Mouse (Mus musculus): ENCODE data around the gene Usp12. TPM values are rescaled to one million over a fixed set of nuclear protein-coding genes. Genes with fewer than 3 reads are reported as not detected.

Gene Usp12
- polyA plus RNA-seq, 1 experiment, result 26.5 TPM

DNA sequence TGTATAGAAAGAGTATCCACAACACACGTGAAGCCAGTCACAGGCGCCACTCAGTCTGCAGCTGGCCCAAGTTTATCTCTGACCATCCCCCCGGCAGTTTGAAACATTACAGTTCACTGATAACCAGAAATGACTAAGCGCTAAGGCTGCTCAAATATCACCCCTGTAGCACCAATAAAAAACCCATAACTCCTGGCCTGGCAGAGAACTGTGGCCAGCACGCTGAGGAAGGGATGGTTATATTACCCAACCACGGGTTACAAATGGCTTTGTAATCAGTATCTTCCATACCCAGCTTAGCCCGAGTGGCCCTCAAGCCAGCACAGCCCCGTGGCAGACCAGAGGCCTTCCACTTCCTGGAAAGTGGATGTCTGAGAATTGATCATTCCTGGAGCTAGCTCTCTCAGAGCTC, 91.1 kb downstream of the Usp12 start:
- 89% methylated on average over 8 of the region's 8 CpGs for WGBS
- TF ChIP-seq CTCF (IDR thresholded peaks at IDR 0.05; ENCODE audit: borderline replicate concordance, insufficient read depth, low read depth, low read length) (no peak), POLR2A (IDR thresholded peaks at IDR 0.05; ENCODE audit: borderline replicate concordance, insufficient read depth, low read length) (no peak)
- DNase-seq, result no peak

DNA sequence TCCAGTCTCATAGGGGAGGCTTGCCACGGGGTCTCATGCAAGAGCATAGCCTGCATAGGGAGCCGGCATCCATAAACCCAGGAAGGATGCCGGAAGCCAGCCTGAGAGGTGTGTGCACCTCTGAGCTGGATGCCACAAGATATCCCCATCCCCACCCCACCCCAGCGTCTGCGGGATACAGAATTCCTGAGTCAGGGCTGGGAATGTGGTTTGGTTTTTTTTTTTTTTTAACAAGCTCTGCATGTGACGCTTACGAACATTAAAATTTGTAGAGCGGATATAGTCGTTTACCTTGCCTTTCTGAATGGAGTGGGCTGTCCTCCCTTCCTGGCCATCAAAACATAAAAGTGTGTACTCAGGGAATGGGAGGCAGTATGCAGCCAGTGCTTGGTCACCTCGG, 94.7 kb downstream of the Usp12 start:
- 78% methylated on average over 10 of the region's 10 CpGs for WGBS
- H3K4me1 ChIP-seq (ENCODE audit: control insufficient read depth, insufficient read depth, low read length), result no peaks in the 10 kb centered on the region
- TF ChIP-seq CTCF (IDR thresholded peaks at IDR 0.05; ENCODE audit: borderline replicate concordance, insufficient read depth, low read depth, low read length) (no peak), POLR2A (IDR thresholded peaks at IDR 0.05; ENCODE audit: borderline replicate concordance, insufficient read depth, low read length) (no peak)

More for the DNA sequence above, 91.1 kb downstream of the Usp12 start:
- Histone ChIP-seq H3K4me3 (replicated peaks; ENCODE audit: insufficient read depth, low read depth, low read length) (no peak overlapping the region), H3K4me1 (ENCODE audit: control insufficient read depth, insufficient read depth, low read length) (no peaks in the 10 kb centered on the region), H3K27ac (ENCODE audit: insufficient read depth, low read length) (no peak overlapping the region), H3K27me3 (ENCODE audit: control insufficient read depth, insufficient read depth, low read length) (no peaks in the 10 kb centered on the region)

GRCm38 (mm10) chr5:146699433-146700019, 95.3 kb downstream of the Usp12 start:
- Histone ChIP-seq H3K4me3 (replicated peaks; ENCODE audit: insufficient read depth, low read depth, low read length) (no peak overlapping the region), H3K4me1 (ENCODE audit: control insufficient read depth, insufficient read depth, low read length) (no peaks in the 10 kb centered on the region), H3K27ac (ENCODE audit: insufficient read depth, low read length) (no peak overlapping the region), H3K27me3 (ENCODE audit: control insufficient read depth, insufficient read depth, low read length) (no peaks in the 10 kb centered on the region)
- WGBS, result 57% methylated on average over 4 of the region's 4 CpGs
- TF ChIP-seq POLR2A (IDR thresholded peaks at IDR 0.05; ENCODE audit: borderline replicate concordance, insufficient read depth, low read length) (no peak), CTCF (IDR thresholded peaks at IDR 0.05; ENCODE audit: borderline replicate concordance, insufficient read depth, low read depth, low read length) (no peak)
- no peak for DNase-seq

More for the DNA sequence above, 94.7 kb downstream of the Usp12 start:
- no peaks in the 10 kb centered on the region for H3K27me3 ChIP-seq (ENCODE audit: control insufficient read depth, insufficient read depth, low read length)
- no peak for DNase-seq
- no peak overlapping the region for H3K4me3 ChIP-seq (replicated peaks; ENCODE audit: insufficient read depth, low read depth, low read length)
- H3K27ac ChIP-seq (ENCODE audit: insufficient read depth, low read length), result no peak overlapping the region

GRCm38 (mm10) chr5:146695543-146695942, 99.3 kb downstream of the Usp12 start:
- no peak for DNase-seq
- TF ChIP-seq POLR2A (IDR thresholded peaks at IDR 0.05; ENCODE audit: borderline replicate concordance, insufficient read depth, low read length), result no peak
- no peak for TF ChIP-seq CTCF (IDR thresholded peaks at IDR 0.05; ENCODE audit: borderline replicate concordance, insufficient read depth, low read depth, low read length)
- no peaks in the 10 kb centered on the region for H3K27me3 ChIP-seq (ENCODE audit: control insufficient read depth, insufficient read depth, low read length)
- no peak overlapping the region for H3K4me3 ChIP-seq (replicated peaks; ENCODE audit: insufficient read depth, low read depth, low read length)
- peaks cover 6% of the 10 kb centered on the region for H3K4me1 ChIP-seq (ENCODE audit: control insufficient read depth, insufficient read depth, low read length)
- H3K27ac ChIP-seq (ENCODE audit: insufficient read depth, low read length), result no peak overlapping the region
- WGBS, result 63% methylated on average over 5 of the region's 5 CpGs

- Histone ChIP-seq H3K27me3 (ENCODE audit: control insufficient read depth, insufficient read depth, low read length) (no peaks in the 10 kb centered on the region), H3K27ac (ENCODE audit: insufficient read depth, low read length) (0 out of 2 replicates have a peak overlapping the region, but pooled peaks have one; percentile 36), H3K4me3 (replicated peaks; ENCODE audit: insufficient read depth, low read depth, low read length) (no peak overlapping the region), H3K4me1 (ENCODE audit: control insufficient read depth, insufficient read depth, low read length) (peaks cover 6% of the 10 kb centered on the region)
- WGBS, result 87% methylated on average over 5 of the region's 5 CpGs
- no peak for DNase-seq
- no peak for TF ChIP-seq CTCF (IDR thresholded peaks at IDR 0.05; ENCODE audit: borderline replicate concordance, insufficient read depth, low read depth, low read length)
- TF ChIP-seq POLR2A (IDR thresholded peaks at IDR 0.05; ENCODE audit: borderline replicate concordance, insufficient read depth, low read length), result no peak
These were observed 101.8 kb downstream of the Usp12 start for GRCm38 (mm10) chr5:146692976-146693361.

GRCm38 (mm10) chr5:146692361-146692975, 102.3 kb downstream of the Usp12 start:
- no peak for DNase-seq
- Histone ChIP-seq H3K4me3 (replicated peaks; ENCODE audit: insufficient read depth, low read depth, low read length) (no peak overlapping the region), H3K27me3 (ENCODE audit: control insufficient read depth, insufficient read depth, low read length) (no peaks in the 10 kb centered on the region), H3K4me1 (ENCODE audit: control insufficient read depth, insufficient read depth, low read length) (peaks cover 6% of the 10 kb centered on the region), H3K27ac (ENCODE audit: insufficient read depth, low read length) (no peak overlapping the region)
- 13% methylated on average over 7 of the region's 7 CpGs for WGBS
- TF ChIP-seq POLR2A (IDR thresholded peaks at IDR 0.05; ENCODE audit: borderline replicate concordance, insufficient read depth, low read length) (no peak), CTCF (IDR thresholded peaks at IDR 0.05; ENCODE audit: borderline replicate concordance, insufficient read depth, low read depth, low read length) (no peak)

- no peak for TF ChIP-seq POLR2A (IDR thresholded peaks at IDR 0.05; ENCODE audit: borderline replicate concordance, insufficient read depth, low read length)
- TF ChIP-seq CTCF (IDR thresholded peaks at IDR 0.05; ENCODE audit: borderline replicate concordance, insufficient read depth, low read depth, low read length), result no peak
- Histone ChIP-seq H3K4me1 (ENCODE audit: control insufficient read depth, insufficient read depth, low read length) (peaks cover 6% of the 10 kb centered on the region), H3K4me3 (replicated peaks; ENCODE audit: insufficient read depth, low read depth, low read length) (no peak overlapping the region), H3K27ac (ENCODE audit: insufficient read depth, low read length) (no peak overlapping the region), H3K27me3 (ENCODE audit: control insufficient read depth, insufficient read depth, low read length) (no peaks in the 10 kb centered on the region)
- DNase-seq, result no peak
- WGBS, result 77% methylated on average over 8 of the region's 8 CpGs
These were observed 103.1 kb downstream of the Usp12 start for GRCm38 (mm10) chr5:146691745-146692144.
